Mouse (Mus musculus) C2C12 (cell line): ENCODE measurements around the gene Ilf2. TPM values are rescaled to one million over a fixed set of nuclear protein-coding genes. Genes with fewer than 3 reads are reported as not detected.

Source experiments
- H3K27me3 ChIP-seq: one replicate; pipeline ENCODE4 v1.6.1; 2011; ENCODE audit not compliant: control insufficient read depth, insufficient read depth, insufficient read length
- H3K36me3 ChIP-seq: one replicate; pipeline ENCODE4 v1.6.1; 2011; ENCODE audit not compliant: control insufficient read depth, insufficient read depth
- H3K4me3 ChIP-seq: one replicate; pipeline ENCODE4 v1.5.1; 2011; ENCODE audit warnings: mild to moderate bottlenecking, control low read depth; ENCODE audit not compliant: poor library complexity, insufficient read depth, severe bottlenecking
- H3K79me2 ChIP-seq: one replicate; pipeline ENCODE4 v1.6.1; 2011; ENCODE audit not compliant: control insufficient read depth, insufficient read depth
- H3K79me3 ChIP-seq: one replicate; pipeline ENCODE4 v1.6.1; 2011; ENCODE audit warnings: low read depth, control low read depth
- H3ac ChIP-seq: one replicate; pipeline ENCODE3; 2011; ENCODE audit warnings: low read depth; ENCODE audit not compliant: control insufficient read depth, insufficient read length
- CEBPB ChIP-seq: IDR thresholded peaks from one replicate; pipeline ENCODE4 v1.6.1; 2011; ENCODE audit warnings: low read depth, mild to moderate bottlenecking, control low read depth, moderate library complexity
- CTCF ChIP-seq: IDR thresholded peaks from one replicate; pipeline ENCODE4 v1.5.1; 2011; ENCODE audit not compliant: control insufficient read depth, insufficient read depth, insufficient read length
- FOSL1 ChIP-seq: IDR thresholded peaks from one replicate; pipeline ENCODE4 v1.8.0; 2011; ENCODE audit warnings: mild to moderate bottlenecking, low read length; ENCODE audit not compliant: poor library complexity, insufficient read depth, severe bottlenecking
- MAX ChIP-seq: IDR thresholded peaks from one replicate; pipeline ENCODE4 v1.6.1; 2011; ENCODE audit warnings: mild to moderate bottlenecking, control low read depth
- MYOD1 ChIP-seq: IDR thresholded peaks from one replicate; pipeline ENCODE4 v1.6.1; 2011; ENCODE audit warnings: low read depth; ENCODE audit not compliant: control insufficient read depth, insufficient read length
- MYOG ChIP-seq: IDR thresholded peaks from one replicate; pipeline ENCODE4 v1.6.1; 2011; ENCODE audit not compliant: control insufficient read depth, insufficient read length; ENCODE audit errors: extremely low read depth
- USF1 ChIP-seq: IDR thresholded peaks from one replicate; pipeline ENCODE4 v1.6.1; 2011; ENCODE audit warnings: low read depth, mild to moderate bottlenecking, control low read depth, moderate library complexity
- polyA plus RNA-seq: library from polyadenylated mRNA; unstranded; fragments of >200 nt; fragmentation: generic; extraction: Trizol; gene quantifications from one replicate; pipeline ENCODE4 v1.2.1, GENCODE M21; 2012; ENCODE audit warnings: missing spikeins

The Ilf2 gene
- polyA plus RNA-seq, 1 experiment, result 93.9 TPM

DNA sequence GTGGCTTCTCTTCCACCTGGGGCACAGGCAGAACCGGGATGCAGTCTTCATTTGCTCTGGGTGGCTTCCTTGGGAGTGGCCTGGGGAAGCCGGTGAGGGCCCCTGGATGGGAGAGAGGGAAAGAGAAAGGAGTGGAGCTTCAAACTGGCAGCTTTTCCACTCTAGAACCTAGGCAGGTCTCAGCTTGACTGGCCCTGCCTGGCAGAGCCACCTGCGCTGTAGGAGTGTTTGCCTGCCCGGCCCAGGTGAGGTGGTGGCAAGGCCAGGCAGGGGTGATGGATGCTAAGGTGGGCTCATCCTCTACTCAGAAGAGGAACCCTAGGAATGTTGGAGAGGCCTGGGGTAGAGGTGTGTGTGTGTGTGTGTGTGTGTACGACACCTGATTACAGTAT lies 62.0 kb downstream of the Ilf2 start:
- H3K36me3 ChIP-seq, result no peaks in the 10 kb centered on the region
- no peak overlapping the region for H3K4me3 ChIP-seq
- H3K79me2 ChIP-seq, result no peaks in the 10 kb centered on the region
- TF ChIP-seq FOSL1 (no peak), MYOG (no peak), MYOD1 (no peak), MAX (no peak), USF1 (no peak), CTCF (no peak), CEBPB (no peak)
- H3ac ChIP-seq, result no peak overlapping the region
- no peaks in the 10 kb centered on the region for H3K79me3 ChIP-seq
- no peaks in the 10 kb centered on the region for H3K27me3 ChIP-seq

Other genes starting within 250 kb of the Ilf2 start
- gene Jtb, start 244.5 kb upstream of the Ilf2 start, polyA plus RNA-seq, result 36.1 TPM
- gene Creb3l4, start 232.6 kb upstream of the Ilf2 start, polyA plus RNA-seq, result 0.06 TPM
- 82.1 TPM for gene Slc39a1, start 228.0 kb upstream of the Ilf2 start, polyA plus RNA-seq
- gene Crtc2, start 222.0 kb upstream of the Ilf2 start, polyA plus RNA-seq, result 25.7 TPM
- gene Dennd4b, start 210.9 kb upstream of the Ilf2 start, polyA plus RNA-seq, result 2.6 TPM
- gene Gatad2b, start 182.9 kb upstream of the Ilf2 start, polyA plus RNA-seq, result 14.2 TPM
- 8.6 TPM for gene Slc27a3, start 86.2 kb upstream of the Ilf2 start, polyA plus RNA-seq
- gene Ints3, start 42.5 kb upstream of the Ilf2 start, polyA plus RNA-seq, result 39.3 TPM
- 1.0 TPM for gene Npr1, start 10.3 kb upstream of the Ilf2 start, polyA plus RNA-seq
- gene Snapin, start 14.9 kb downstream of the Ilf2 start, polyA plus RNA-seq, result 18.8 TPM
- 103 TPM for gene Chtop, start 33.4 kb downstream of the Ilf2 start, polyA plus RNA-seq
- gene S100a1, start 38.3 kb downstream of the Ilf2 start, polyA plus RNA-seq, result 96.0 TPM
- gene S100a13, start 38.3 kb downstream of the Ilf2 start, polyA plus RNA-seq, result 96.7 TPM
- 0.96 TPM for gene S100a14, start 50.7 kb downstream of the Ilf2 start, polyA plus RNA-seq
- 49.2 TPM for gene S100a16, start 61.1 kb downstream of the Ilf2 start, polyA plus RNA-seq
- 22.0 TPM for gene S100a3, start 84.5 kb downstream of the Ilf2 start, polyA plus RNA-seq
- not detected for gene S100a2, start 114.1 kb downstream of the Ilf2 start, polyA plus RNA-seq
- gene Gm42674, start 125.8 kb downstream of the Ilf2 start, polyA plus RNA-seq, result 1.5 TPM
- 11,980 TPM for gene S100a4, start 127.6 kb downstream of the Ilf2 start, polyA plus RNA-seq
- 0.43 TPM for gene S100a5, start 132.4 kb downstream of the Ilf2 start, polyA plus RNA-seq
- 4,076 TPM for gene S100a6, start 136.8 kb downstream of the Ilf2 start, polyA plus RNA-seq
- gene S100a7a, start 177.9 kb downstream of the Ilf2 start, polyA plus RNA-seq, result 0.11 TPM
- gene S100a8, start 192.9 kb downstream of the Ilf2 start, polyA plus RNA-seq, result not detected
- gene S100a9, start 219.6 kb downstream of the Ilf2 start, polyA plus RNA-seq, result not detected